Mouse (Mus musculus) retina, postnatal 1 day (tissue): ENCODE data around the gene Rbpj.

Experiments
- DNase-seq: peaks from one replicate; pipeline ENCODE4 v3.0.0-alpha.2; 2012

Rbpj gene

DNA sequence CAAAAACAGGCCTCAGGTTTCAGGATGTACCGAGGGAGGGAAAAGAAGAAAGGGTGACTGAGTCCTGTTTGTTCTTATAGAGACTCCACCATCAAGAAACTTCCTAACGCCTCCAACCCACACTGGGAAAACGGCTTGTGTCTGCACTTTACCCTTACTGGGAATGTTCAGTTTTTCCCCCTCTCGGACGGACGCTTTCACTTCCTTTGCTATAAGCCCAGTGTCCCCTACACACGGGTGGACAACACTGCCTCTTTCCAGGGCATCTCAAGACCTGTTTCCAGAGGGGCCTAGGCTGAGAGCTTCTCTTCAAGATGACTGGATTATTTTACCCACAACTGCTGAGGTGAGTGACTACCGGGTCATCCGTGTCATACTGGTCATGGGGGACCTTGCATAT is at the start of gene Rbpj:
TSS of gene Rbpj (plus strand) at position 270 of the 400 bp plus-strand sequence.
- DNase-seq, result no peak

DNA sequence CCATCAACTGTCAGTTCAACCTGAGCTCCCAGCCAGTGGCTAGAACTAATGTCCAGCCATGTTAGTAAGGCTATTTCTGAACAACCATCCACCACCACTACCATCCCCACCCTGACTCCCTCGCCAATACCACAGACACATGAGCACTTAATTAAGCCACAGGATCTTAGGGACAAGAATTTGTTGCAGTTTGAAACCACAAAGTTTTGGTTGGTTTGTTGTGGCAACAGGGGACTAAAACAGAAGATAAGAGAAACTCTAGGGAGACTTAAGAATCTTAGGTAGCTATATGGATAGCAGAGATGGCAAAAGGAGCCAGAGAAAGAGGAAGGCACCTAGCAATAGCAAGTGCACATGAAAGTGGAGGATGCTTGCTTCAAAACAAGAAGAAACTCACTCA is 45.2 kb upstream of the Rbpj start:
- DNase-seq, result no peak

DNA sequence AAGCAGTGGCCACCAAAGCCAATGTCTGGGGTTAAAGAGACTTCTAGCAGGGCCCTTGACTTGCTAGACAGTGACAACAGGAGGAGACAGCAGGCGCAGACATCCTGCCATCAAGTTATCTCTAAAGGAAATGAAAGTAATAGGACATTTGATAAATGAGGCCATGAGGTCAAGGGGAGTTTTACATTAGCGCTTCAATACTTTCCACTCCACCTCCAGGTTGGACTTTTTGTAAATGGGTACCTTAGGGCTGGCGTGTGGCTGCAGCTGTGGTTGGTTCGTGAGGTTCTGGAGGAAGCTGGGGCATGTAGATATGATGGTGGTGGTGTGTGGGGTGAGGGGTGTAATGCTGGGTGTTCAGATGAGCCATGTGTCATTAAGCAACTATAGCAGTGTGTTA is 44.7 kb upstream of the Rbpj start:
- DNase-seq, result no peak

DNA sequence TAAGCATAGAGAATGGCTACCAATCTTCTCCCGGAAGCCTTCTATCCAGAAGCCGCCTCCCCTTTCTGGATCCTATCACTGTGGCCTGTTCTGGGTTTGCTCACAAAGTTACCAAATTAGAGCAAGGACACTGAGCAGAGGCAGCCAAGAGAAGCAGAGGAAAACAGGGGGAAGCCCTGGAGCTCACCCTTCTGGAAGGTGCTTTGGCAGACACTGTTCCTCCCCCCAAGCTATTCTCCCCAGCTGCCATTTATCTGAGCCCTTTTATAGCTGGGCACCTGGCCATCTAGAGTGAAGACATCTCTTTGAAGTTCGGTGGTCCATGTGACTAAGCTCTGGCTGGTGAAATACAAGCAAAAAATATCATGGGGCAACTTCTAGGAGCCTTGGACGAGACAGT is 38.5 kb upstream of the Rbpj start:
- DNase-seq, result no peak

DNA sequence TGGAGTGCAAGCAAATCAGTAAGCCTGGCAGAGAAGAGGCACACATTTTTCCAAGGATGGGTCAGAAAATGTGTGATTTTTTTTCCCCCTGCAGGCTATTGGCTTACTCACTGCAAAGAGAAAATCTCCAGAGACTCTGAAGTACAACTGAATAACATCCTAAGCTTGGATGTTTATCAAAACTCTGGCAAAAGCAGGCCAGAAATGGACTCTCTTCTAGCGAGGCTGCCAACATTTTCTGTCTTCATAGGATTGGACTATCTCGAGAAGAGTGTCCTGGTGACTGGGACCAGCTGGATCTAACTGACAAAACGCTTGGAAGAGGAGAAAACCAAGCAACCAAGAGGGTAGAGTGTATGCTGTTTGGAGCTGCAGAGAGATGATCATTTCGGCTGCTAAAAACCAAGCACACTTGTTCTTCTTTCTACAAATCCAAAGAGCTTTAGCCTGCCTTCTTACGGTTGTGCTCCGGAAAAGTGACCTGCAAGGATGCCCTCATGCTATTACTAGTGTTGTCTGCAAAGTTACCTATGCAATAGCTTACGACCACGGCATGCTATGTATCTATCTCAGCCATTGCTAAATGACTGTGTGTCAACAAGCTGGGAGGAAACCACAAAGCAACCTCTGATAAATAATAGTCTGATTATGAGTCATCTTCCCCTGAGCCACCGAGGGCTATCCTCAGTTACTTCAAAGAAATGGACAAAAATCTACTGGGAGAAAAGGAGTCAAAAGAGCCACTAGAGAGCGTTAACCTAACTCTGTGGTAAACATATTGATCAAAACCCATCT is 36.1 kb upstream of the Rbpj start:
- no peak for DNase-seq

DNA sequence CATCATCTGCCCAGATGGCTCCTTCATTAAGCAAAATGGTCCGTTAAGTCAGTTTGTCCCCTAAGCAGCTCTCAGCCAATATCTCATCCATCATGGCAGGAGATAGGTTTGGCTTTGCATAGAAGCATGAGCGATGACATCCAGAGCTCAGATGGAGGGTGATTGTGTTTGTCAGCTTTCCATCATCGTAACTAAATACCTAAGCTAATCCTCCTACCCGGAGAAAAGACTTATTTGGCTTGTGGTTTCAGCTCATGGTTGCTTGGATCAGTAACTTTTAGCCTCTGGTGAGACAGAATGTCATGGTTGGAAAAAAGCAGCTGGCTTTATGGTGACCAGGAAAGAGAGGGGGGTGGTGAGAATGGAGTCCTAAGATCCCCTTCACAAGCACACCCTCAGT is 33.5 kb upstream of the Rbpj start:
- DNase-seq, result no peak

DNA sequence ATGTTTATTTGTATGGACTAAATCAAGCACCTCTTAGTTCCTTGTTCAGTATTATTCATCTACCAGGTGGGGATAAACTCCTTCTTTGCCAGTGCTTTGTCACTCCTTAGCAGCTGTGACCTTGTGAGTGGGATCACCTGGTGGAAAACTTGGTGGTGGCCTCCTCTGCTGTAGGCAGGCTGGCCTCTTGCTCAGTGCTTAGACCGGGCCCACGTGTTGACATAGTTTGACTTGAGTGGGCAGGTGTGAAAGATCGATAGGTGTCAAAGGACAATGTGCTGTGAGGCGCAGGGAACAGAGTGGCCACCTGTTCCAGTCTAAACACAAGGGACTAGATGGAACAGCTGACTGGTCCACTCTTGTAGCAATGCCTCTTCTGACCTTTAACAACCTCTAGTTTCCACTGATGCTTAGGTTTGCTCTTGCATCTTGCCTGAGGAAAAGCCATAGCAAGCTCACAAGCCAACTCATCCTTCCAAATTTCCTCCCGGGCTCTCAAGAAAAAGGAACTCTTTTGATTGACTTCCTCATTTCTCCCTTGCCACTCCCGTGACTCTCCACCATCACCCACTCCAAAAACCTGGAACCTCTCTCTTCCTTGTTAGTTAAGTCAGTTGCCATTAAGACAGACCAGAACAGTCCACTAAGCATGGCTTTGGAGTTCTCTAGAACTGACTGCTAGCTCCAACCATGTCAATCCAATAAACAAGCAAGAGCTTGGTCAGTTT is 28.9 kb upstream of the Rbpj start:
- DNase-seq, result no peak

DNA sequence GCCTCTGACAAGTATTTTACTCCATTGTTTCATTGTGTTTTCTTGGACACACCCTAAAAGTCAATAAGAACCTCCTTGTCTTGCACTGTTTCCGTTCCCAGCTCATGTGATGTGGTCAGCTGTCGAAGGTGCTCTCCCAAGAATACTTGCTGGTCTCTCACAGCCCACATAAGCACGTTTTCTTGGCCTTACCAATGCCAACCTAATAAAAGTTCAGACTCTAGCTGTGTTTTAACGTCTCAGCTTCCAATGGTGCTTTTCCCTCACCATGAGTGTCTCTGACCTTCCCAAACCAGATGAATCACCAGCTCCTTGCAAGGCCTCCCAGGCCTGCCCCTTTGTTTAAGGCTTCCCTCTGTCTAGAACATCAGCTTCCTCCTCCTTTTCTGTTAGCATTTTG is 28.2 kb upstream of the Rbpj start:
- no peak for DNase-seq

DNA sequence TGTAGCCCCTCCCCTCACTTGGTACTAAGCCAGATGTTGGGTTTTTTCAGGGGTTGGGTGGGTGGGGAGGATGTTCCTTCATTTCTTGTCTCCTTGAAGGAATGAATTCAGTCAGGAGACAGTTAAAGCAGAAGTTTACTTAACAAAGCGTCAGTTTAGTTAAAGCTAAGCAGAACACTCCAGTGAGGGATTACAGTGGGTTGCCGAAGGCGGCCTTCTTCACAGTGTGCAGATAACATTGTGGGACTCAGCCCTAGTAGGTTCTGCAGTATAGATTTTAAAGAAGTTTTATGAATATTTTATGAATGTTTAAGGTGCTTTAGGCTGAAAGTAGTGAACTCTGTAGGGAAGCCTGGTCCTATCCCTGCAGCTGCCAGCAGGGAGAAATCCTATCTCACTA is 27.7 kb upstream of the Rbpj start:
- no peak for DNase-seq

DNA sequence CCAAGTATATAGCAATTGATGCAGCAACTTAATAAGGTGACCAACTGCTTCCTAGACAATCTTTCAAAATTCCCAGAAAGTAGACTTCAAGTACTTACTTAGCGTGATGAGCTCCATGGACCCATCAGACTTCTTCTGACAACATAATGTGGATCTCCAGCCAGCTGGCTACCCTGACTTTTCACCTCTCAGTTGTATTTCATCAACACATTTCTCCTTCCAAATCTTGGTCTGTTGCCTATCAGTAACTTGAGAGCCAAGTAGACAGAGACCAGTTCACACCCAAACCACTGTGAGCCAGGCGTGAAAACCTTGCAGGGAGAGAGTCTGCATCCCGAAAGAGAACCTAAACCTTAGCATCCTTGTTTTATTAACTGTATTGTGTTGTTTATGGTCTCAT is 26.3 kb upstream of the Rbpj start:
- DNase-seq, result no peak

DNA sequence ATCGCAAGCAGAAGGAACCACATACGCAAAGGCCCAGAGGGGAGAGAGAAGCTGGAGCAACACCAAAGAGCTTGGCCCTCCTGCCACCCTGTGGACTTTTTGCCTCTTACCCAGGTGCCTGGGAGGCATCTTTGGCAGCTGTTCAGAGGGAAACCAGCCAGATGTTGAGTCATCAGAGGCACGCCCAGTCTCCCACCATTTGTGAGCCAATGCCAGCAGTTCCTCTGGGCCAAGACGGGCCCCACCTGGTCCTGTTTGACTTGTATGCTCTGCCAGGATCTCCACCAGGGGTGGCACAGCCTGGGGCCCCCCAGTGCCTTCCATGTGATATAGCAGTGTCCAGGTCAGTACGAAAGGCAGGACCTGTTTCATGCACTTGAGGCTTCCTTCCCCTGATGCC is 21.9 kb upstream of the Rbpj start:
- DNase-seq, result no peak

DNA sequence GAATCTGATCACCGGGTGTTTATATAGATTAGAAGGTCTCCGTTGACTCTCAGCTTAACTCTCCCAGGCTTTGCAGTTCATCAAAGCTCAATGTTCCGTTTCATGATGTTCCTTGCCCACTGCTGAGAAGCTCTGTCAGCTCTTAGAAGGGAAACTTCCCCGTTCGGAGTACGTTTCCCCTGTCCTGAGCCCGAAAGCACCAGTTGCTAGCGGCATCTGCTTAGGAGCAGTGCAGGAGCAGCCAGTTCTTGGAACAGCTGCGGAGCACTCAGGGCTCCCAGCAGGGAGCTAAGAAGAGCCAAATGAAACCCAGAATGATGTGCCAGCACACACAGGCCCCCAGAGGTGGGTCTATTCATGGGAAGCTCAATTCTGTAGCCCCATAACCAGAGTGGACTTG is 15.0 kb upstream of the Rbpj start:
- no peak for DNase-seq

DNA sequence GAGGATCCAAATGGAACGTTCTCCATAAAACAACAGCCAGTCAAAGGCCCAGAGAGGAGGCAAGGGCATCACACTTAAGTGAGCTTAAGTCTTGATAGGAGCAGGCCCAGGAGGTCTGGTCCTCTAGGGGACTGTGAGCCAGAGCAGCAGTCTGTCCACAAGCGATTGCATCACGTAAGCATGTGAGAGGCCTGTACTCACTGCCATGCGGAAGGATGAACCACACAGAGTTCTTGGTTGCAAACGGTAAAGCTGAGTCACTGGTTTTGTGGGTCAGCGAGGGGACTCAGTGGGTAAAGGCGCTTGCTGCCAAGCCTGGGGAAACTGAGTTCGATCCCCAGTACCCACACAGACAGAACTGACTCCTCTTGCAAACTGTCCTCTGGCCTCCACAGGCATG is 14.1 kb upstream of the Rbpj start:
- no peak for DNase-seq

DNA sequence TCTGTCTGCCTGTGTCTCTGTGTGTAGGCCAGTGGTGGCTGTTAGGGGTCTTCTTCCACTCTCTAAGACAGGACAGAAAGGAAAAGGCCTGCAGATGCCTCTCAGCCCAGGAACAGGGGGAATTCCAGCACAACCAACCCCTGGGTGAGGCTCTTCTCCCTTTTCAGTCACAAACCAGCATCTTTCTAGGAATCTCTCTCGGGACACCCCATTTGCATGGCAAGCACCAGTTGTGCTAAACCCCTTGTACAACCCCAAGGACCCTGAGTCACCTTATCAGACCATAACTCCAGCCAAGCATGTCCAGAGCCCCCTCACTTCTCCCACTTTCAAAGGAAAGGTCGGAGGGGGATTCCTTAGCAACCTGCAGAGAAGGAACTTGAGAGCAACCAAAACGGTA is 13.0 kb upstream of the Rbpj start:
- no peak for DNase-seq

DNA sequence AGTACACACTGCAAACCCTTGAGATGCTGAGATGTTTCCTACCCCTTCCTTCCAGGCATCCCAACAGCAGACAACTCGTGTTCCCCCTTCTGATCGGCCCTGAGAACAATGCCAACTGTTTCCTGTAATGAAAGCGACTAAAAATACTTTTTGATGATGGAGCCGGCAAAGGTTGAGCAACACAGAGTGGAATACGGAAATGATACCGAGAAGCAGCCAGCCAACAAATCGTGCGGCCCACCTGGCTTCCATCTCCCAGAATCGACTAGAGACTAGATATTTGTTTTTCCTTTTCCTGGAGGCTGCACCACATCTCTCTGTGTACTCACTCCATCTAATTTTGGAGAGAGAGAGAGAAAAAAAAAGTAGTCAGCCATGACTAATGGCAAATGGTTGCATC is 11.2 kb upstream of the Rbpj start:
- no peak for DNase-seq

DNA sequence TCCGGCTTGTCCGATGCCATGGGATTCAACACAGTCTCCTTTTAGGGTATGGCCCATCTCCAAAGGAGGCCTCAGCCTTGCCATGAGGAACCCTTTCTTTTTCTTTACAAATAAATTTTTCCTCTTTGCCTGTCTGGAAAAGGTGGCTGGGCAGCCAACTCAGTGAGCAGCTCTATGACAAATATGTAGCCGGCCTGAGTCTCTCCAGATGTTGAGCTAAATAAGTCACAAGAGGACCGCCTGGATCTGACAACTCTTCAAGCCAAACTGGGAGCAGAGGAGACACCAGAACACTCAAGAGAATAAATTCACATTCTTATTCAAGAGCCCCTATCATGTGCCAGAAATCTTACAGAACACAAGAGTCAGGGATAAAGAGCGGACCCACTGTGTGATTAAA is 10.5 kb upstream of the Rbpj start:
- no peak for DNase-seq

DNA sequence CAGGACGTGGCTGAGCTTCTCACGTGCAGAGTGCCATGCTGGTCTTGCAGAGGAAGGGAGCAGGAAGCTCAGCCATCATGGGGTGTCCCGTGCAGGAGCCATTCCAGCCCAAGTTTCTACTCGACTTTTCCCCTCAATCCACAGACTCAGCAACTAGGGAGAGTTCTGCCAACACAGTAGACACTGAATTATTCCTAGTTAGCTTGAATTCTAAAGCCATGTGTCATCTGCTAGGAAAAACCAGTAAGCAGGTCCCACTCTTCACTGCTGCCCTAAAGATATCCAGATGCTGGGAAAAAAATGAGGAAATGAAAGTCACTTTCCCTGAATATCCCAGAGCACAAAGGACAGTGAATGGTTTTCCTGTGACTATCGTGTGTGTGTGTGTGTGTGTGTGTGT is 5.8 kb upstream of the Rbpj start:
- no peak for DNase-seq

DNA sequence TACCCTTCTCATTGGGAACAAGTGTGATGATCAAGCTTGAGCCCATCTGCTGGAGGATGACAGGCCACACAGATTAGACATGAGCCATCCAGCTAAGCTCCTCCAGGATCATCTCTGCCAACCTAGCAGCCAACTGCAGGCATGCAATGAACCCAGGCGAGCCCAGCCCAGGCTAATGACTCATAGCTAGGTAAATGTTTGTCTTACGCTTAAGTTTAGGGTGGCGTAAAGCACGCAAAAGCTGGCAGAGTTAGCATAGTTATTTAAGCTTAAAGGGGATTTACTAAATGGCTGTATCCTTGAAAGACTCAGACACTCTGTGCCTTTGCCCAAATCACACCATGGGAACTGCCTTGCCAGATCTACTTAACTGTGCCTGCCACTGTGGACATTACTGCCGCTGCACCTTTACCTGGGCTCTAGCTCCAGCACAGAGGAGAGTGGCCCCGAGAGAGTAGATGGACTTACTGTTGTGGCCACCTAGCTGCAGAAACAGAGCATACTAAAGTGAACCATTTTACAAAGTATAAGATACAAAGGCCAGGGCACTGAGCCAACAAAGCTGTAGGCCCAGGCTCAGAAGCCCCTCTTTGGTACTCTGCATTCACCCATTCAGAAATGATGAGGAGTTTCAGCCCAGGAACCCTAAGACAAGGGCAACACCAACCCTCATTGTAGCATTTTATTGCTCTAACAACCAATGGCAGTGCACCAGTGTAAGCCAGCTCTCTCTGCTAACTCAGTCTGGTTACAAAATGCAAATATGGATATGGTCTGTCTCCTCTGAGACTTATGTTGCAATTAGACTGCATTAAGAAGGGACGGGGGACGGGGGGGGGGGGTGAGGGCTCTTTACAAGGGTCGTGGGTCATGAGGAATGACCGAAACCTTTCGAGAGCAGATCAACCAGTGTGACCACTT is 2.6 kb upstream of the Rbpj start:
- DNase-seq, result peak; percentile 32

DNA sequence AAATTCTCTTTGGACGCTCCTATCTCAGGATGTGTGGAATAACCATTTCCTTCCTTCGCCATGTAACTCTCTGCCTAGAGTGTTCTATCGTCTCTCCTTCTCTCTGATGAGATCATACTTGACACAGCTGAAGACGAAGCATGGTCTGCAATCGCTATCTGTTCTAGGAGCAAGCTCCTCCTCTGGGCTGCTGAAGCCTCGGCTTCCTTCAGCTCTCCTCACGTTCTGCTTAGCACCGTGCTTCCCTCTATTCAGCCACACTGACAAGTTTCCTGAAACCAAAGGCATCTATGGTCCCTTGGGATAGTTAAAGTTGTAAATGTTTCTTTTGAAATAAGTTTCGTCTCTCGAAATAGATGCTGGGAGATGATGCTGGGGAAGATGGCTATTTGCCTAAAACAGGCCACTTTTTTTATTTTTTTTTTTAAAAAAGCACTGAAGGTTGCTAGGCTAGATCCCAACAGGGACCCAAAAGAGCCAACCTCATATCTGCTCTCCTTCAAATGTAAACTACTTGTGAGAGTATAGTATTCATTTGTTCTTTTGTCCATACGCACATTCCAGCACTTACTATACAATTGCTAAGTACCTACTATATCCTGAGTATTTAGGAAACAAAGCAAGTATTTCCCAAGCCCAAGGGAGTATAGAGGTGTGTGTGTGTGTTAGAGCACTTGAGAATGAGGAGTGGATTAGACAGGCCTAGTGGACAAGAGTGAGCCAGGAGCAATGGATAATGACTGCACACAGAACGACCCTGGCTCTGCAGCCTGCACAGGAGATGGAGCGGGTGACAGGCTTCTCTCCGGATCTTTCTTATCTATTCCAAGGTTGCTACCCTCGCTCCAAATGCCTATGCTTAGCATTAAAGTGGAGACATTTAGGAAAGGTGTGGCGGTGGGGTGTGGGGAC is 726 bp downstream of the Rbpj start:
- DNase-seq, result no peak

DNA sequence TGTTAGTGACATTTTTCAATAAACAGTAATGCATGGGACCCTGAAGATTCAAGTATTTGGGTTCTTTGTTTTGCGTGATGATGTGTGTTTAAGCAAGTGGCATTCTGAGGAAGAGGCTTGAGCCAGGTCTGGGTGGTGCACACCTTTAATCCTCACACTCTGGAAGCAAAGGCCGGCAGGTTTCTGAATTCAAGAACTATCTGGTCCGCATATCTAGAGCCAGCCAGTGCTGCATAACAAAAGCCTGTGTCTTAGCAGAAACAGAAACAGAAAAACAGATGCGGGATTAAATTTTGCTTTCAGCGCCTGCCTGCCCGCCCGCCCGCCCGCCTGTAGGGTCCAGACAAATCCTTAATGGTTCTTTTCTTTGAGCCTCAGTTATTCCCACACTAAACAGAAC is 1.6 kb downstream of the Rbpj start:
- no peak for DNase-seq

DNA sequence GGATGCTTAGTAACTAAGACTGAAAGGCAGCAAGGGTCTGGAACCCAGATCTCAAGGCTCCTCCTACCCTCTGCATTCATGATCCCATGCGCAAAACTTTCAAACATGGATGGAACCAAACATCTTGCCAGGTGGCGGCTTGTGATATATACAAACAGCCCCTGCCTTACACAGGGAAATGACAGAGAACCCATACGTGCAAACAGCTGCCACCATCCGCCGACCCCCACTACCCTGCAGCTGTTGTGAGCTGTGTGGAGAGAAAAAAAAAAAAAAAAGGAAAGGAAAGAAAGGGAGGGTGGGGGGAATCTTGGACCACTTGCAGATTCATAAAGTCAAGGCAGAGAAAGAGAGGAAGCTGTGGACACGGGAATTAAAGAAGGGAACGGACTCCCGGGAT is 2.4 kb downstream of the Rbpj start:
- DNase-seq, result no peak

DNA sequence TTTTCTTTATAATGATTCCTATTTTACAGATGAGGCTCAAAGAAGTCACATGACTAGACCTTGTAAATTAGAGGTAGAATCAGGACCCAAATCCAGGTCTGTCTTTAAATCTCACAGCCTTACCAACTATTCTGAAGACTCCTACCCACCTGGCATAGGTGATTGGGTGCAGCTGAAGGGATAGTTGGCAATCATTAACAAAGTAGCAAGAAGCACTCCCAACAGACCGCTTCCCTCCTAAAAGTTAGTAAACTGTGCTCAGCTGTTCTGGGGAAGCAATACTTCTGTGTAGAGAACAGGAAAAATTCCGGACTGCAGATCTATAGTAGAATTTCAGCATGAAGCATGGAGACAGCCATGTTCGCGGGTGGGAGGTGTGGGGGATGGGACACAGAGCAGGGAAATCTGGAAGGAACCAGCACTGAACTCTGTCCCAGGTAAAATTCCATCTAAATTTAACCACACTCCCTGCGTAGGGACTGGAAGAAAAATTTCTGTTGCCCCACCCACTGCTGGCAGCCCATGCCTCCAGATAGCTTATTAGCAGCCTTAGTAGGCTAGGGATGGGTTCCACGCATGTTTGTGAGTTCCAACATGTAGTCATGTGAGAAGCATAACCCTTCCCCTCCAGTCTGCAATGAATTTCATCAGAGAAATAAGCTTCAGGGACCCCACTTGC is 3.3 kb downstream of the Rbpj start:
- DNase-seq, result no peak
